Mouse (Mus musculus): ENCODE results near the gene Ran. TPM values are rescaled to one million over a fixed set of nuclear protein-coding genes. Genes with fewer than 3 reads are reported as not detected.

Ran gene
- polyA plus RNA-seq, 1 experiment: 127 TPM

GRCm38 (mm10) chr5:129054675-129055284, 34.9 kb downstream of the Ran start:
- Histone ChIP-seq H3K4me1 (ENCODE audit: control insufficient read depth, insufficient read depth, low read length) (peaks cover 2% of the 10 kb centered on the region), H3K4me3 (ENCODE audit: insufficient read depth, low read length) (no peak overlapping the region), H3K27ac (ENCODE audit: insufficient read depth, low read length) (no peak overlapping the region)
- TF ChIP-seq CTCF (IDR thresholded peaks at IDR 0.05; ENCODE audit: extremely low read depth, insufficient read depth, low read length) (no peak), POLR2A (IDR thresholded peaks at IDR 0.05; ENCODE audit: extremely low read depth, insufficient read depth, low read length) (no peak)

- Histone ChIP-seq H3K4me1 (ENCODE audit: control insufficient read depth, insufficient read depth, low read length) (peaks cover 4% of the 10 kb centered on the region; the same call in 1 of the 2 replicates), H3K27ac (ENCODE audit: insufficient read depth, low read length) (no peak overlapping the region), H3K4me3 (ENCODE audit: insufficient read depth, low read length) (no peak overlapping the region)
- TF ChIP-seq CTCF (IDR thresholded peaks at IDR 0.05; ENCODE audit: extremely low read depth, insufficient read depth, low read length) (no peak), POLR2A (IDR thresholded peaks at IDR 0.05; ENCODE audit: extremely low read depth, insufficient read depth, low read length) (no peak)
Observed at GRCm38 (mm10) chr5:129059116-129059515, 39.2 kb downstream of the Ran start.

DNA sequence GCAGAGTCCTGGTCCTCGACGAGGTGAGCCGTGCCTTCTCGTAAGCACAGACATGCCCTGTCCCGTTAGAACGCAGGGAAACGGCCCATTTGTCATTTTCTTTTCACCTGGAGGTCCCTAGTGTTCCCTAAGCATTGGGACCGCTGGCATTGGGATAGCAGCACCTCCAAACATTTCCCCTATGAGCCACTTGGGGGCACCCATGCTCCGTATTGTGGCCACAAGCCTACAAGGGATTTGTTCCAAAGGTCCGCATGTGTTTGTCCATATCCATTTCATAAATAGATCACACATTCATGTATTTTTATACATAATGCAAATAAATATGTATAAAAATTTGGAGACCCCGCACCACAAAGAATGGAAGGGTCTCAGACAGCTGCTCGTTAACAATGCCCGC, 41.7 kb downstream of the Ran start:
- no peak overlapping the region for H3K4me3 ChIP-seq (ENCODE audit: insufficient read depth, low read length)
- TF ChIP-seq CTCF (IDR thresholded peaks at IDR 0.05; ENCODE audit: extremely low read depth, insufficient read depth, low read length) (peak; percentile 86), POLR2A (IDR thresholded peaks at IDR 0.05; ENCODE audit: extremely low read depth, insufficient read depth, low read length) (no peak)
- peaks cover 4% of the 10 kb centered on the region; the same call in 1 of the 2 replicates for H3K4me1 ChIP-seq (ENCODE audit: control insufficient read depth, insufficient read depth, low read length)
- H3K27ac ChIP-seq (ENCODE audit: insufficient read depth, low read length): no peak overlapping the region

DNA sequence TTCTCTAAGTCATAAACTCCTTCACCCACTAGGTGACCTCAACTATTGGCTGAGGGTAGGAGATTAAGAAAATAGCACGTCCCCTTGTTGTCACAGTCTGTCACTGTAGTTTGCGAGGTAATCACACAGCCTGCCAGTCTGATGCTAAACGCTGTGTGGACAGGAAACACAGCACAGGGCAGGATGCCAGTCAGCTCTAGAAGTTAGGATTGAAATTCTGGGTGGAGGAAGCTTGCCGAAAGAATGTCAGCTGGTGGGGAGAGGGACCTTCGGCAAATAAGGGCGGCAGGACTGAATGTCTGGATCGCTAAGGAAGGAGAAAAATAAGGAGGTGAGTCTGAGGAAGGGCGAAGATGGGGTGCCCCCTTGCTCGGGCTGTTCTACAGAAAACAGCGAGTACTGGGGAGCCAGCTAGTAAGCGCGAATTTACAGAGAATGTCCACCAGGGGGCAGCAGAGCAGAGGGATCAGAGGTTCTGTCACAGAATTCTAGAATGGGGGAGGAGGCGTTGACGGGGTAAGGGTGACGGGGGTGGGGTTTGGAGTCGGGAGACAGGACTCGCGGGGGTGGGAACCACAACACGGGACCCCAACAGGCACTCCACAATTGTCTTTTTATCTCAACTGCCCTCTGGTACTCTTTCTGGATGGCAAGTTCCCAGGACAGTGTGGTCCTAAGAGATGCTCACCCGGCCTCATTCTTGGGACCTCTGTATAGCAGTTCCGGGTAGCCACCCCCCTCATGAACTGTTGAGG, 43.3 kb downstream of the Ran start:
- TF ChIP-seq CTCF (IDR thresholded peaks at IDR 0.05; ENCODE audit: extremely low read depth, insufficient read depth, low read length): peak; percentile 78
- TF ChIP-seq POLR2A (IDR thresholded peaks at IDR 0.05; ENCODE audit: extremely low read depth, insufficient read depth, low read length): no peak
- Histone ChIP-seq H3K4me1 (ENCODE audit: control insufficient read depth, insufficient read depth, low read length) (peaks cover 8% of the 10 kb centered on the region), H3K4me3 (ENCODE audit: insufficient read depth, low read length) (peak overlapping the region; percentile 3; the same call in 1 of the 2 replicates), H3K27ac (ENCODE audit: insufficient read depth, low read length) (no peak overlapping the region)

- peaks cover 8% of the 10 kb centered on the region for H3K4me1 ChIP-seq (ENCODE audit: control insufficient read depth, insufficient read depth, low read length)
- TF ChIP-seq CTCF (IDR thresholded peaks at IDR 0.05; ENCODE audit: extremely low read depth, insufficient read depth, low read length): no peak
- no peak for TF ChIP-seq POLR2A (IDR thresholded peaks at IDR 0.05; ENCODE audit: extremely low read depth, insufficient read depth, low read length)
- H3K4me3 ChIP-seq (ENCODE audit: insufficient read depth, low read length): peak overlapping the region; percentile 3; the same call in 1 of the 2 replicates
- no peak overlapping the region for H3K27ac ChIP-seq (ENCODE audit: insufficient read depth, low read length)
Observed at GRCm38 (mm10) chr5:129063792-129064087, 43.9 kb downstream of the Ran start.

DNA sequence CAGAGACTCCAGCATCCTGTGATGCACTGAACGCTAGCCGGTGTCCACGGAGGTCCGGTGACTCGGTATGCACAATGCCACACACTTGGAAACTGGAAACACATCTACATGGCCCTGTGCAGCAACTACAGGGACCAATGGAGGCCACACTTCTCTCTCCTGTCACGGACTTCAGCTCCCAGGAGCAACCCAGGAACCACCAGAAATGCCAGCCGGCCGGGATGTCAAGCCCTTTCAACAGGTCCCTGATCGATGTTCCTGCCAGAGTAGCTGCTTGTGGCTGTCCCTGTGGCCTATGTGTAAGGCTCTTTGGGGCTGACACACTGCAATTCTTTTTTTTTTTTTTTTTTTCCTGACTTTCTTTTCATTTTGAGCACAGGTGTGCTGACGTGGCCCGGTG, 44.3 kb downstream of the Ran start:
- TF ChIP-seq POLR2A (IDR thresholded peaks at IDR 0.05; ENCODE audit: extremely low read depth, insufficient read depth, low read length): no peak
- TF ChIP-seq CTCF (IDR thresholded peaks at IDR 0.05; ENCODE audit: extremely low read depth, insufficient read depth, low read length): no peak
- no peak overlapping the region; the same call in 1 of the 2 replicates for H3K4me3 ChIP-seq (ENCODE audit: insufficient read depth, low read length)
- no peak overlapping the region for H3K27ac ChIP-seq (ENCODE audit: insufficient read depth, low read length)
- peaks cover 8% of the 10 kb centered on the region for H3K4me1 ChIP-seq (ENCODE audit: control insufficient read depth, insufficient read depth, low read length)

DNA sequence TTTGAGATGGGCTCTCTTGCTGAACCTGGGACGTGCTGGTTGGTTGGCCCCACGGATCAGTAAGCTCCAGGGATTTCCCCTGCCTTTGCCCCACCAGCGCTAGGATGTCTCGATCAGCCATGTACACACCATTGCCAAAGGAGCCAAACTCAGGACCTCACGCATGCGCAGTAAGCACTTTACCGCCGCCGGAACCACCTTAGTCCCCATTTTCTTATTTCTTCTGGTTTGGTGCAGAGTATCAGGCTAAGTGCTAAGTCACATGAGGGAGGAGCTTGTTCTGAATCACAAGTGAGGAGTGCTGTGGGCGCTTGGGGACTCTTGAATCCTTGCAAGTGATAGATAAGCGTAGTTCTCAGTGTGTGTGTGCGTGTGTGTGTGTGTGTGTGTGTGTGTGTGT, 45.4 kb downstream of the Ran start:
- TF ChIP-seq POLR2A (IDR thresholded peaks at IDR 0.05; ENCODE audit: extremely low read depth, insufficient read depth, low read length): no peak
- no peak for TF ChIP-seq CTCF (IDR thresholded peaks at IDR 0.05; ENCODE audit: extremely low read depth, insufficient read depth, low read length)
- Histone ChIP-seq H3K4me3 (ENCODE audit: insufficient read depth, low read length) (no peak overlapping the region), H3K4me1 (ENCODE audit: control insufficient read depth, insufficient read depth, low read length) (peaks cover 8% of the 10 kb centered on the region), H3K27ac (ENCODE audit: insufficient read depth, low read length) (no peak overlapping the region)

DNA sequence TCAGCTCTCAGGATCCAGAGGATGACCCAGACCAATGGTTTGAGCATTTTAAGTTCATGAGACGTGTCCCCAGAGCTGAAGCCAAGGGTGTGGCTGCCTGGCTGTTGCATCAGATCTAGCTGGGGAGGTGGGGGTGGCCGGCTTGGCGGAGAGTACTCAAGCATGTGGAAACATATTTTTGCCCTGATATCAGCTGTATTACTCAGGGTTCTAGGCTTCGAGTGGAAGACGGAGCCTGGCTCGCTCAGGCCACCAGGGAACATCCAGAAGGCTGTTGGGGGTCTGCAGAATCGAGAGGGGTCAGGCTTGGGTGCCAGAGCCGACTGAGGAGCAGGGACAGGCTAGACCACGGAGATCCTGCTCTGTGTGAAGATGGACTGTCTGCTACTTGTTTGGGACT, 46.1 kb downstream of the Ran start:
- Histone ChIP-seq H3K4me1 (ENCODE audit: control insufficient read depth, insufficient read depth, low read length) (peaks cover 7% of the 10 kb centered on the region), H3K4me3 (ENCODE audit: insufficient read depth, low read length) (no peak overlapping the region), H3K27ac (ENCODE audit: insufficient read depth, low read length) (no peak overlapping the region)
- TF ChIP-seq CTCF (IDR thresholded peaks at IDR 0.05; ENCODE audit: extremely low read depth, insufficient read depth, low read length): no peak
- TF ChIP-seq POLR2A (IDR thresholded peaks at IDR 0.05; ENCODE audit: extremely low read depth, insufficient read depth, low read length): no peak

- H3K27ac ChIP-seq (ENCODE audit: insufficient read depth, low read length): no peak overlapping the region; the same call in 1 of the 2 replicates
- TF ChIP-seq CTCF (IDR thresholded peaks at IDR 0.05; ENCODE audit: extremely low read depth, insufficient read depth, low read length) (no peak), POLR2A (IDR thresholded peaks at IDR 0.05; ENCODE audit: extremely low read depth, insufficient read depth, low read length) (no peak)
- peaks cover 5% of the 10 kb centered on the region for H3K4me1 ChIP-seq (ENCODE audit: control insufficient read depth, insufficient read depth, low read length)
- H3K4me3 ChIP-seq (ENCODE audit: insufficient read depth, low read length): no peak overlapping the region
Observed at GRCm38 (mm10) chr5:129066541-129067230, 46.8 kb downstream of the Ran start.
